Mouse (Mus musculus) stomach, postnatal 0 days (tissue): ENCODE data around the gene Mbd5.

Source experiments
- CTCF ChIP-seq: IDR thresholded peaks from 2 replicates; pipeline ENCODE4 v1.5.1; 2016; ENCODE audit warnings: antibody characterized with exemption, low read depth, mild to moderate bottlenecking, moderate library complexity
- EP300 ChIP-seq: optimal IDR thresholded peaks from 2 replicates; pipeline ENCODE3; 2016; ENCODE audit warnings: antibody characterized with exemption

DNA sequence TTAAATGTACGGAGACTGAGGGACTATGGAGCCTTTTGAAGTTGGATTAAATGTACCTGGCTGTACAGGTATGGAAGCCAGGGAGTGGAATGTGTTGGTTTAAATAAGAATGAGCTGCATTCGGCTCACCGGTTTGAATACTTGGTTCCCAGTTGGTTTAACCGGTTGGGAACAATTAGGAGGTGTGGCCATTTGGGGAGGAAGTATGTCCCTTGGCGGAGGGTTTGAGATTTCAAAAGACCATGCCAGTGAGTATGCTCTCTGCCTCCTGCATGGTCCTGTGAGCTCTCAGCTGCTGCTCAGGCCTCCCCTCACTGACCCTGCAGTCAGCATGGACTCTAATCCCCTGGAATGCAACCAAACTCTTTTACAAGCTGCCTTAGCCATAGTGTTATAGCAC is 415.2 kb downstream of the Mbd5 start:
- no peak for TF ChIP-seq CTCF
- no peak for TF ChIP-seq EP300
